Mouse (Mus musculus): Measurements from ENCODE around the gene Endog. TPM values are rescaled to one million over a fixed set of nuclear protein-coding genes. Genes with fewer than 3 reads are reported as not detected.

Endog gene
- 2.8 and 3.4 TPM in 2 replicates for total RNA-seq (2023)

DNA sequence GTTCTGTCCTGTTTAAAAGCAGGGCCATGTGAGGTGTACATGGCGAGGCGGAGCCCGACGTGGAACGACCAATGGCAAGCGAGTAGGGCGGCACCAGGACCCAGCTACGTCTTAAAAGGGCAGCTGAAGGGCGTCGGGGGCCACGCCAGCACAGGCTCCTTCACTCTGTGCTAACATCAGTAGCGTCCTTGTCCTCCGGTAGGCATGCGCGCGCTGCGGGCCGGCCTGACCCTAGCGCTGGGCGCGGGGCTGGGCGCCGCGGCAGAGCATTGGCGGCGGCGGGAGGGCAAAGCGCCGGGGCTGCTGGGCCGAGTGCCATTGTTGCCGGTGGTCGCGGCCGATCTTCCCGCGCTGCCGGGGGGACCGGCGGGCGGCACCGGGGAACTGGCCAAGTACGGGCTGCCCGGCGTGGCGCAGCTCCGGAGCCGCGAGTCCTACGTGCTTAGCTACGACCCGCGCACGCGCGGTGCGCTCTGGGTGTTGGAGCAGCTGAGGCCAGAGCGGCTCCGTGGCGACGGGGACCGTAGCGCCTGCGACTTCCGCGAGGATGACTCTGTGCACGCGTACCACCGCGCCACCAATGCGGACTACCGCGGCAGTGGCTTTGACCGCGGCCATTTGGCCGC is at the start of gene Endog:
Endog (plus strand) TSS at position 123 of the 626 bp plus-strand sequence.

DNA sequence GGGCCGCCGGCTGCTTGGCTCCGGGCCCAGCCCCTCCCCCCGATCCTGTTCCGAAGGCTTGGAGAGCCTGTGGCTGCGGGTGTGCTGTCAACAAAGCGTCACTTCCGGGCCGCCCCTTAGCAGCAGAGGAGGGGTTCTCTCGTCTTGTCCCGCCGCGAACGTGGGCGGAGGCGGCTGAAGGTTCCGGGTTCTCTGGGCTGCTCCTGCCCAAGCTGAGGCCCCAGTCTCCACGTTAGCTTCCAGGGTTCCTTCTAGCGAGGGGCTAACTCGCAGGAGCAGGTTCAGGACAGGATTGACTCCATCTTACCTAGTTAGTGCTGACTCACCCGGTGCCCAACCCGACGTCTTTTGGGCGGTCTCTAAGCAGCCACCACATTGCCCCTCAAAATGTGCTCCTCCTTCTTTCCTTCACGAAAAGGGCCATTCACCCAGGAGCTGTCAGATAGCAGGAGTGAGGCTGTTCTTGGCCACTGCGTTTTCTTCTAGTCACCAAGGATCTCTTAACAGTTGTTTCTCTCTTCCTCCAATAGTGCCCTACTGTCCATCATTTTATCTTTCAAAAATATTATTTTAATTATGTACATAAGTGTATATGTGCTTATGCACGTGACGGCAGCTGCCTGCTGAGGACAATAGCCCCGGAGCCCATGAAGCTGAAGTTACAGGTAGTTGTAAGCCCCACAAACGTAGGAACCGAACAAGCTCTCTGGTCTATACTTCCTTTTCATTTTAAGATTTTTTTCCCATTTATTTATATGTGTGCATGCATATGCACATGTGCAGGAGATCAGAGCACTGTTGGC is 46.6 kb upstream of the Endog start, which contains the start of gene Zer1:
Zer1 (minus strand) TSS at position 114 of the 803 bp plus-strand sequence.

DNA sequence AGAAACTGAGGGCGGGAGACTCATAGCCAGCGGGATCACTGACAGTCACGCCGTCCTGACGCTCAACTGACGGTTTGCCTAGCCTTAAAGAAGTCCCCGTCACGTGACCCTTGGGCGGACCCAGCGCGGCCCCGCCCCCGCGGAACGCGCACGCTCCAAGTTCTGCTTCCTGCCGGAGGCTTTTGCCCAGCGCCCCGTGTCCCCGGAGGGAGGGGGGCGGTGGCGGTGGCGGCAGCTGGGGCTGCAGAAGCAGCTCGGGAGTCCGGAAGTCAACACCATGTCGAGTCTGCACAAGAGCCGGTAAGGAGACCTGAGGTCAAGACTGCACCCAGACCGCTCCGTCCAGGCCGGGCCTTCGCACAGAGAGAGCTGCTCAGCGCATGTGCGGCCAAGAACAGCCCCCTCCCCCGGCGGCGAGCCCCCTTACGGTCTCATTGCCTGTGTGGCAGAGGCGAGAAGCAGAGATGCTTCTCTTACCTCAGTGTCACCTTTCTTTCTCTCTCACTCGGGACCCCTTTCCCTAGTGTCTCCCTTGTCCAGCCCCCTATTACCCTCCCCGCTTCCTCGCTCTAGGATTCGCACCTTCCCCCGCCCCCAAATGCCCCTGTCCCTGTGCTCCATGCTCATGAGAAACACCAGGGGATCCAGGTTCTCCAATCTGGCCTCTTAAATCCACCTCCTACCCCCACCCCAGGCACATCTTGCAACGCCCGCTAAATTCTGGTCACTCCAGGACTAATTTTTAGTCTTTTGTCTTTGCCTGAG is 37.5 kb upstream of the Endog start, which contains the start of gene Tbc1d13:
Tbc1d13 (plus strand) TSS at position 134 of the 765 bp plus-strand sequence.

DNA sequence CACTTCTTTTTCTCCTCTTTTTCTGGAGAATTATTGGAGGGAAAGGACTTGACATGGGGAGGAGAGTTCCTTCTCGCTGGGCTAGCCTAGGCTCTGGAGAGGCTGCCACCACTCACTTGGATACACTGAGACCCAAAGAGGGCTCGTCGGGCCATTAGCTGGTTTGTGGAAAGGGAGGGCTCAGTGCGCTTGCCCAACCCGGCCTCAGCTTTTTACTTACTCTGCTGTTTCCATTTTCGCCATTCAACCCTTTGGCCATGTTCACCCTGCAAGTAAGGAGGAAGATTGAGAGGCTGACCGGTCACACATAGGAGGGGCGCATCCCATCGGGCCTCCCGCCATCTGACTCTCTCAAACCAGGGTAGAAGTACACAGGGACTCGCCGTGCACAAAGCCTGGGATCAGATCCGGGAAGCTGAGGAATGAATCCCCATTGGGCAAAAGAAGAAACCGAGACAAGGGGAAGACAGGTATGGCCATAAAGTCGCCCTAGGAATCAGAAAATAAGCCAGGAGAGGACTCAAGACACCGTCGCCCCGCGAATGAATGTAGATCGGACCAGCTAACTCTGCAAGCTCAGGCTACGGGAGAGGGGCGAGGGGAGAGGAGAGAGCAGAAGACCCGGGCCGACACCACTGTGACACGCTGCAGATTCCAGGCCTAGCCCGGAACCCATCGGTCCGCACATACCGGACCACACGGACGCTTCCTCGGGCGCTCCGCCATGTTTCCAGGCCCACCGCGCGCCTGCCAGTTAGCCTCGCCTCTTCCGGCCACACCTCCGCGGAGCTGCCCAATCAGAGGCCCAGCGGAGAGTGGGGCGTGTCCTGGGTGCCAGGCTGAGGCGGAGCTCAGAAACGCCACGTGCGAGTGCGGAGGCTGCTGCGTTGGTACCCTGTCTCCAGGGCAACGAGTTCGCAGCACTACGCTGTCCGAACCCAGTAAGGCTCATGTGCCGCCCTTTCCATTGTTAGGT is 6.7 kb downstream of the Endog start, which contains the start of gene Spout1:
Spout1 (minus strand) TSS at position 760 of the 976 bp plus-strand sequence.

DNA sequence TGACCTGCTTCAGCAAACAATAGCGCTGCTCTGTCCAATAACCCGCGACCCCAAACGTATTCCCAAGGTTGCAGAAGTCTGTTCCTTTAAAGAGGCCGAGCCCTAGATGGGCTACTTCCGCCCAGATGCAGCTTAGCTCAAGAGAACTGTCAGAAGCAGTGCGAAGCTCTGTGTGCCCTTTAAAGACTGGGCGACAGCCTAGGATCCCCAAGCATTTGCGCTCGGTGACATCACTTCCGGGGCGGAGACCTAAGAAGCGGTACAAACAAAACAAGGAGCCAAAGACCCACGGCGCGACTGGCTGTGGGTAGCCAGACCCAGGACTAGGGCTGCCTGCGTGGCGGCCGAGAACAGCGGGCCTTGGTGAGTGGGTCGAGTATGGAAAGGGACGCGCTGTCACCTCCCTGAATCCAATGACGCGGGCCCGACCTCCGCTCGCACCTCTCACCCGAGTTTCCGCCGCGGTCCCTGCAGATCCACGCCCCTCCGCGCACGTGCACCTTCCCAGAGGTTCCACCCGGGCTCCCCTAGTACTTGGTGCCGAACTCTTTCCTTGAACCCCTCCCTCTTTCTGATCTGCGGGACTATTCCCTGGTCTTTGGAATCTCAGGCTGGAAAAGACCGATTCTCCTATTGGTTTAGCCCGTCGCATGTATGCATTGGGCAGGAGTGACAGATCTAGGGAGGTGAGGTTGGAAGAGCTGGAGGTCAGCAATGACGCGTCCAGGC is 34.5 kb downstream of the Endog start, which contains the start of gene Kyat1:
Kyat1 (minus strand) TSS at position 219 of the 729 bp plus-strand sequence.

Other genes with a start within 250 kb of the Endog start
- 43.2 and 46.6 TPM in 2 replicates for gene Gle1, start 236.1 kb upstream of the Endog start, total RNA-seq (2023)
- gene Sptan1, start 205.9 kb upstream of the Endog start, total RNA-seq (2023): 193 and 270 TPM in 2 replicates
- 1.5 and 1.6 TPM in 2 replicates for gene Wdr34, start 122.6 kb upstream of the Endog start, total RNA-seq (2023)
- gene Set, start 114.1 kb upstream of the Endog start, total RNA-seq (2023): 91.9 and 105 TPM in 2 replicates
- gene Pkn3, start 93.8 kb upstream of the Endog start, total RNA-seq (2023): 3.2 and 5.1 TPM in 2 replicates
- 4.1 and 8.7 TPM in 2 replicates for gene Zdhhc12, start 77.8 kb upstream of the Endog start, total RNA-seq (2023)
- gene Zer1, start 46.9 kb upstream of the Endog start, total RNA-seq (2023): 38.4 and 49.2 TPM in 2 replicates
- gene Tbc1d13, start 37.7 kb upstream of the Endog start, total RNA-seq (2023): 41.9 and 47.4 TPM in 2 replicates
- gene Spout1, start 7.0 kb downstream of the Endog start, total RNA-seq (2023): 6.7 and 7.5 TPM in 2 replicates
- 1.7 and 2.7 TPM in 2 replicates for gene Kyat1, start 34.4 kb downstream of the Endog start, total RNA-seq (2023)
- 20.1 and 24.6 TPM in 2 replicates for gene Lrrc8a, start 66.2 kb downstream of the Endog start, total RNA-seq (2023)
- gene Gm28035, start 69.1 kb downstream of the Endog start, total RNA-seq (2023): 0.19 TPM in 1 of 2 replicates, not detected in the other
- 1.8 and 2.8 TPM in 2 replicates for gene Phyhd1, start 94.7 kb downstream of the Endog start, total RNA-seq (2023)
- gene Gm28038, start 109.5 kb downstream of the Endog start, total RNA-seq (2023): not detected in 2 replicates
- gene Dolk, start 114.8 kb downstream of the Endog start, total RNA-seq (2023): 6.6 and 8.6 TPM in 2 replicates
- 17.5 and 23.0 TPM in 2 replicates for gene Nup188, start 114.9 kb downstream of the Endog start, total RNA-seq (2023)
- gene Sh3glb2, start 187.8 kb downstream of the Endog start, total RNA-seq (2023): 14.6 and 14.7 TPM in 2 replicates
- gene Miga2, start 192.7 kb downstream of the Endog start, total RNA-seq (2023): 3.9 and 4.6 TPM in 2 replicates
- 12.6 TPM in 2 replicates for gene Dolpp1, start 220.8 kb downstream of the Endog start, total RNA-seq (2023)
- 26.9 and 34.8 TPM in 2 replicates for gene Crat, start 244.3 kb downstream of the Endog start, total RNA-seq (2023)
- gene Ptpa, start 244.5 kb downstream of the Endog start, total RNA-seq (2023): 65.6 and 98.9 TPM in 2 replicates

Data from neutrophil, adult 65 days (primary cell).